Mouse (Mus musculus): ENCODE measurements at regions not wholly inside any gene's neighbourhood (a gene's known extent, or its start where the extent isn't known, plus 50 kb on each side); places are given as distances from the start of the nearest gene placed in this dataset.
A peak's percentile ranks its signal among the peaks of the same experiment; 100 is the strongest.

DNA sequence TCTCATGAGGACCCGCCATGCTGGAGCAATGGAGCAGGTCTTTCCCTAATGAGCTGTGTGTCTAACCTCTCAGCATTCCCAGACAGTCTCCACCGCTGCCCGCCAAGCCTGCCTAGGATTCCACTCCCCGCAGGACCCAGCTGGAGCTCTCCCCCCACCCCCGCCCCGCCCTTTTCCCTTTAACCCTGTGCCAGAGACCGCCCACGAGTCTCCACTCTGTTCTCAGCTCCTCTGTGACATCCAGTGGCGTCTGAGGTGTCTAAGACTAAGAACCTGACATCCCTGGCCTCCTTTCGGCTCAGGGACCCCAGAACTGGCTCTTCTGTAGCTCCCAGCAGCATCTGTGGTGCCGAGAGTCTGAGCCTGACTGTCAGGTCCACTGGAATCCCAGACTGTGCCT lies 50.9 kb upstream of the Tpp2 start:
- DNase-seq = no peak

DNA sequence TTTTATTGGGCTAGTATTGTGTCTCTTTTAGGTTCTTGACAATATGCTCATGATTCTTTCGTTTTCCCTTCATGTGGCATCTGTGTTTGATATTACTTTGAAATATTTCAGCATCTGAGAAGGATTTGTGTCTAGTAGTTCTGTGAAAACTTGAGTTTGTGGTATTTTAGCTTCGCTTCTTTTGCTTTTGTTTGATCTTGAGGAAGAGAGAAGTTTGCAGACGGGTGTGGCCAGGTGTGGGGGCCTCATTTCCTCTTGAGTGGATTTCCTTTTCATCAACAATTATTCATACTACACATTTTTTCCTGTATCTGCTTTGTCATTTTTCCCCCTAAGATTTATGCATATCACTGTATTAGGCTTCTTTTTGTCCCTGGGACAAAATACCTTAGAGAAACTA lies 52.8 kb upstream of the Uxs1 start:
- peak; percentile 48 for DNase-seq

DNA sequence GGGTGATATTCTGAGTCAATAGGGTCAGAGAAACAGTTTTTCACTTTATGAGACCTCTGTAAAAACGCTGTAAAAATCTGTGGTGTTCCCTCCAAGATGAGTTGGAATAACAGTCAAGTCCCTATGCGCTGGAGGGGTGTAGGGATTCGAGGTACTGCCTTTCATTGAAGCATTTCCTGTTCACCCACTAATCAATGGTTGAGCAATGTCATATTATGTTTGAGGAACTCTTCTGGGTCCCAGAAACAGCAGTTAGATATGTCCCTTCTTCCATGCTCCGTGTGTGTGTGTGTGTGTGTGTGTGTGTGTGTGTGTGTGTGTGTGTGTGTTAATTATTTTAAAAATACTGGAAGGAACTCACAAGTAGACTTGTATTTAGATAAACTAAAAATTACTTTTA lies 52.3 kb upstream of the Uxs1 start:
- DNase-seq = no peak

DNA sequence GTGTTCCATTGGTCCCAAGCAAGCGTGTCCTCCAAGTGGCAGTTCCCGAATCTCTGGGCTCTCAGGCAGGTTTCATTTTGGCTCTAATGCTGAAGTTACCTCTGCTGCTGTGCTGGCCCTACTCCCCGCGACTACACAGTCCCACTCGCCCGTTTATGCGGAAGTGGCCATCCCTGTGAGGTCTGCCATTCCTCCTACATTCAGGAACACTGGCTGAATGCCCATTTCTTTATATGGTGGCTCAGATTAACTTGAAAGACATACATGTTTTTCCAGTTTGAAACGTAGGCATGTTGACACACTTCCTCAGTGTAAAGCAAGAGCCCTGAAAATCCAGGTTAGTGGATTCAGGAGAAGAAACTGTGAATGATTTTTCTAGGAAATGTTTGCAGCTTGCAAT lies 51.6 kb upstream of the Uxs1 start:
- no peak for DNase-seq

DNA sequence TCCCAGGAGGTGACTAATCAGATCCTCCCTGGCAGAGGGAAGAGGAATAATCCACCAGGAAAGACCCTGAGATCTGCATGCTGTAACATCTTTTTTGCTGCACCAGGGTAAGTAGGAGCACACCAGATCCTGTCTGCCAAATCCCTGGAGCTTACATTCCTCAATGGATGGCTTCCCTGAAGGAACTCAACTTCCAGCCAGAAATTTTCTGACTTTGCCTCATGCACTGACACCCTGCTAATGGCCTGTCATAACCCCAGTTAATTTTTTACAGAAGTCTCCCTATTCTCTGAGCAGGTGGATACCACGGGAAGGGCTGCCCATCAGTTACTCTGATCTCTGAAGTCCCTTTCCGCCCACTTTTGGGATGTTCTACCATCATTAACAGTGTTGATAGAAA lies 50.6 kb upstream of the Uxs1 start:
- DNase-seq = no peak

DNA sequence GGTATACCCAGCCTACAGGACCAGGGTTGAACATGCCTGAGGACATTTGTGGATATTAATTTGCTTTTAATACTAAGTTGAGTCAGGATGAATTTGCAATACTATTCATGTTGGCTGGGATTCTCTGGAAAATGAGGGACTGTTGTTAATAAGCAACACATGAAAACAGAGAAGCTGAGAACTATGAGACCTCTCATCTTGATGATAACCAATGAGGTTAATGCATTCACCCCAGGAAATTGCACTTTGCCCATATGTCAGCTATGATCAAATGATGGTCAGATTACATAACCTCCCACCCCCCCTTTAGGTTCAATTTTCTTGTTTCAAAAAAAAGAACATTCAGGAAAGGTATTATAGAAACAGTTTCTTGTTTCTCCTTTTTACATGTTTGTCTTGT lies 50.1 kb upstream of the Uxs1 start:
- DNase-seq = no peak

Data from thymus, postnatal 25 days (tissue).